Mouse (Mus musculus): ENCODE measurements around the gene Akap2.
A peak's percentile ranks its signal among the peaks of the same experiment; 100 is the strongest.

Akap2 gene

GRCm38 (mm10) chr4:57762424-57762823 is 45.0 kb downstream of the Akap2 start:
- no peak for DNase-seq (ENCODE audit: low spot score)

- DNase-seq (ENCODE audit: low spot score) = no peak
Observed at GRCm38 (mm10) chr4:57764392-57764791, 46.9 kb downstream of the Akap2 start.

- DNase-seq (ENCODE audit: low spot score) = no peak
Observed at GRCm38 (mm10) chr4:57764926-57765325, 47.5 kb downstream of the Akap2 start.

GRCm38 (mm10) chr4:57765806-57766205 is 48.3 kb downstream of the Akap2 start:
- DNase-seq (ENCODE audit: low spot score) = peak; percentile 85

- DNase-seq (ENCODE audit: low spot score) = peak; percentile 56
Observed at GRCm38 (mm10) chr4:57769007-57769406, 51.5 kb downstream of the Akap2 start.

- DNase-seq (ENCODE audit: low spot score) = no peak
Observed at GRCm38 (mm10) chr4:57770185-57770823, 52.8 kb downstream of the Akap2 start.

GRCm38 (mm10) chr4:57771558-57772219 is 54.2 kb downstream of the Akap2 start:
- no peak for DNase-seq (ENCODE audit: low spot score)

- DNase-seq (ENCODE audit: low spot score) = no peak
Observed at GRCm38 (mm10) chr4:57772851-57773510, 55.5 kb downstream of the Akap2 start.

- DNase-seq (ENCODE audit: low spot score) = no peak
Observed at GRCm38 (mm10) chr4:57774517-57774916, 57.1 kb downstream of the Akap2 start.

GRCm38 (mm10) chr4:57775582-57775981 is 58.1 kb downstream of the Akap2 start:
- DNase-seq (ENCODE audit: low spot score) = no peak

- no peak for DNase-seq (ENCODE audit: low spot score)
Observed at GRCm38 (mm10) chr4:57780403-57780802, 62.9 kb downstream of the Akap2 start.

- peak; percentile 74 for DNase-seq (ENCODE audit: low spot score)
Observed at GRCm38 (mm10) chr4:57780833-57781641, 63.6 kb downstream of the Akap2 start.

GRCm38 (mm10) chr4:57781994-57782393 is 64.5 kb downstream of the Akap2 start:
- peak; percentile 79 for DNase-seq (ENCODE audit: low spot score)

GRCm38 (mm10) chr4:57782549-57783390 is 65.3 kb downstream of the Akap2 start:
- DNase-seq (ENCODE audit: low spot score) = peak; percentile 60

GRCm38 (mm10) chr4:57783391-57783770 is 65.9 kb downstream of the Akap2 start:
- no peak for DNase-seq (ENCODE audit: low spot score)

GRCm38 (mm10) chr4:57783853-57784600 is 66.6 kb downstream of the Akap2 start:
- DNase-seq (ENCODE audit: low spot score) = no peak

GRCm38 (mm10) chr4:57788709-57789108 is 71.3 kb downstream of the Akap2 start:
- no peak for DNase-seq (ENCODE audit: low spot score)

- no peak for DNase-seq (ENCODE audit: low spot score)
Observed at GRCm38 (mm10) chr4:57789118-57789517, 71.7 kb downstream of the Akap2 start.

- DNase-seq (ENCODE audit: low spot score) = no peak
Observed at GRCm38 (mm10) chr4:57793989-57794388, 76.5 kb downstream of the Akap2 start.

- DNase-seq (ENCODE audit: low spot score) = no peak
Observed at GRCm38 (mm10) chr4:57794547-57794946, 77.1 kb downstream of the Akap2 start.
